Mouse (Mus musculus): Measurements from ENCODE around the gene Ccdc77. TPM values are rescaled to one million over a fixed set of nuclear protein-coding genes. Genes with fewer than 3 reads are reported as not detected.

The Ccdc77 gene
- polyA plus RNA-seq, 1 experiment = 2.4 TPM

Other genes starting within 250 kb of the Ccdc77 start
- not detected in 2 replicates for gene D330020A13Rik, start 70.0 kb downstream of the Ccdc77 start, polyA plus RNA-seq (2012; rRNA removed)
- 7.6 and 14.2 TPM in 2 replicates for gene B4galnt3, start 69.8 kb downstream of the Ccdc77 start, polyA plus RNA-seq (2012; rRNA removed)
- gene Kdm5a, start 250 bp downstream of the Ccdc77 start, polyA plus RNA-seq (2012; rRNA removed) = 2.1 and 4.0 TPM in 2 replicates
- gene Il17ra, start 98.9 kb upstream of the Ccdc77 start, polyA plus RNA-seq (2012; rRNA removed) = 16.0 and 25.0 TPM in 2 replicates
- 0.04 and 0.08 TPM in 2 replicates for gene Tmem121b, start 129.4 kb upstream of the Ccdc77 start, polyA plus RNA-seq (2012; rRNA removed)
- gene Hdhd5, start 166.9 kb upstream of the Ccdc77 start, polyA plus RNA-seq (2012; rRNA removed) = 17.4 and 19.0 TPM in 2 replicates